Mouse (Mus musculus) kidney, adult 8-10 months (tissue): ENCODE measurements around the gene Ppp3ca.

Source experiments
- DNase-seq, 2 experiments: peaks; one replicate each; pipeline ENCODE4 v3.0.0; 2022

The Ppp3ca gene

DNA sequence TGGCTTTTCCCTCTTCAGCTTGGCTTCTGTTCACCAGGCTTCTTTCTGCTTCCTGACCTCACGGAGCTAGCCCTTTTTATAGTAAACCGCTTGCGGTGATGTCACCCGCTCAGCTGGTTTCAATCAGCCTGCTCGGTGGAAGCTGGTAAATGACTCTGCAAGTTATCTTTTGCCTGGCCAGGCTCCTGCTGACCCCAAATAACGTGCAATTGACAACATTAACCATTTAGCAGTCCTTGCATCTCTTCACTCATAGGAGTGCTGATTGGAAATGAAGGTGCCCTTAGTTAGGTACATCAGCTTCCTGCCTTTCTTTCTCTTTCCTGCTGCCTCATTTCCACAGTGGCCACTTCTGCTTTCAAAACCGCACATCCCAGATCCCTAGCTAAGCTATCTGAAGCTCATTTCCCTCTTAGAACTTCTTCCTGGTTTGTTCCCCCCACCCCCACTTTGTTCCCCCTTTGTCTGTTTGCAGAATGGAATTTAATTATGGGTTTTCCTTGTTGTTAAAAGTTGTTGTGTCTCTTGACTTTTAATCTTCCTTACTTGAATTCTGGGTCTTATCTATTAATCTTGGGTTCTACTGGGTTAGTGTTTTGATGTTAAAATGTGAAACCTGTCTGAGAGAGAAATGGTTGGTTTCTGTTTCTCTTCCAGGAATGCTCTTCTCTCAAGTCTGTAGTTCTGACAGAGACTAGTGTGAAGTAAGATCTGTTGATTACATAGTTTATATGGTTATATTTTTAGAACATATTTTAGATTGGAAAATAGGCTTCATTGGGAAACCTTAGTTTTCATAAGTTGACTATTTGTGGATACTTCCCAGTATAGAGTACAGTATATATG, 55.6 kb downstream of the Ppp3ca start:
- DNase-seq: peak; percentile 32 to 33

- no peak for DNase-seq
These were observed 58.0 kb downstream of the Ppp3ca start for GRCm38 (mm10) chr3:136727877-136728276.

DNA sequence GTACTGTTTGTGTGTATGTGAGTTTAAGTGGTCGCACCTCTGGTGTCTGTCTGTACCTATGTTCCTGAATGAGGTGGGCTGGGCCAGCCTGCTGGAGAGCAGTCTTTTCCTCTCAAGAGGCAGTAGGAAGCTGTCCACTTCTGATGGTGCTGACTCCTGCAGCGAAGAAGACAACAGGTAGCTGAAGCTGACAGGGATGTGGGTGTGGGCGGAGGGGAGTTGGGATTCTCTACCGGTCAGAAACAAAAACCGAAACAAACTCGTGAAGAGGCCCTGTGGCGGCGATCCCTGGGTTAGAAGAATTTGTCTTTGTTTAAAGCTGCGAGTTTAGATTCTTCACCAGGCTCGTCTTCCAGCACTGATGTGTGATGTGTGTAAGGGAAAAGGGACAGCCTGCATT, 60.1 kb downstream of the Ppp3ca start:
- DNase-seq: no peak

DNA sequence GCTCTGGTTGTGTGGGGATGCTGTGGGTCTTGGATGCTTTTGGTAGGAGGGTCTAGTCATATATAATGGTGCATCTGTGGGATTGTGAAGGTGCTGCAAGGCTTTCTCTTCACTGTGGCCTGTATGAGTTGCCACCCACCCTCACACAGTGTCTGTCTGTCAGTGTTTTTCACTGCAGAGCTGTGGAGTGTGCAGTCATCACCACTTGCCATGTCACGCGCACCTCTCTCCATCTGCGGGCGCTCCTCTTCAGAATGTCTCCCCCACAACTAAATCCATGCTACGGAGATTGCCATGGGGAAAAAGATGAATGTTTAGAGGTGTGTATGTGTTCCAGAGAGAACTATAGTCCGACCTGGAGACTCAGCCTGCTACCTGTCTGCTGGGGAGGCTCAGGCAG, 61.7 kb downstream of the Ppp3ca start:
- no peak for DNase-seq

GRCm38 (mm10) chr3:136736021-136736420, 66.1 kb downstream of the Ppp3ca start:
- no peak for DNase-seq

DNA sequence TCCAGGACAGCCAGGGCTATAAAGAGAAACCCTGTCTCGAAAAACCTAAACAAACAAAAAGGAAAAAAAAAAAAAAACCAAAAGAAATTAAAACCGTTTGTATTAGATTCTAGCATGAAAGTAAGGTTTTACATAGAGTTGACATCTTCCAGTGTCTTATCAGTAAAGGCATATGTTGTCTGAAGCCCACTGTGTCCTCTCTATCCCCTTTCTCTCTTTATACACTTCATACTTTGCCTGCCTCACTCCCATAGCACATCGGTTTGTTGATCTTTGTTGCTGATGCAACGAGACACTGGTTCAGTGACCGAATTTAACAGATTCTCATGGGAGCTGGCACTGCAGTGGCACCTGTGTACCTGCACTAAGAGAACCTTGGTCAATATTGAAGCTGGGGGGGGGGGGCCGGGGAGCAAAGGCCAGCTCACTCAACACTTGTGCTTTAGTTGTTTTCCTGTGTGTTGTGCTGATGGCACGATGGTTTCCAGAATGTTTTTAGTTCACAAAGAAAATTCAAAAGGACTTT, 66.9 kb downstream of the Ppp3ca start:
- DNase-seq: no peak

- no peak for DNase-seq
These were observed 68.5 kb downstream of the Ppp3ca start for GRCm38 (mm10) chr3:136738474-136738873.

DNA sequence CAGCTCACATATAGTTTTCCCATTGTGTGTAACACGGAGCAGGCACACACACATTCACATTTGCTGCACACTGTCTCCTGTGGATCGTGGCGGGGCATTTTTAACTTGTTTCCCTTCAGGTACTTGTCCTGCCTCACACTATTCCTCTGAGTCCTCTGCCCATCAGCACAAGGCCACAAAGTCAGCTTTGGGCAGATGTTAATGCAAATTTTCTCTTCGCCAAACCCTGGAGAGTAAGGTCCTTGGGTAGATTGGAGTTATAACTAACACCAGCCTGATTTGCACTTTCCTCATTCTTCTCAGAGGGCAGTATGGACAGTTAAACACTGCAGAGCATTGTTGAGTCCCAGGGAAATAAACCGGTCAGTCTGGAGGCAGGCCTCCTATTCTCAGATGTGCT, 69.0 kb downstream of the Ppp3ca start:
- no peak for DNase-seq

GRCm38 (mm10) chr3:136741659-136742058, 71.7 kb downstream of the Ppp3ca start:
- DNase-seq: no peak

- no peak for DNase-seq
These were observed 72.5 kb downstream of the Ppp3ca start for GRCm38 (mm10) chr3:136742258-136743057.

GRCm38 (mm10) chr3:136744295-136744897, 74.5 kb downstream of the Ppp3ca start:
- DNase-seq: no peak

DNA sequence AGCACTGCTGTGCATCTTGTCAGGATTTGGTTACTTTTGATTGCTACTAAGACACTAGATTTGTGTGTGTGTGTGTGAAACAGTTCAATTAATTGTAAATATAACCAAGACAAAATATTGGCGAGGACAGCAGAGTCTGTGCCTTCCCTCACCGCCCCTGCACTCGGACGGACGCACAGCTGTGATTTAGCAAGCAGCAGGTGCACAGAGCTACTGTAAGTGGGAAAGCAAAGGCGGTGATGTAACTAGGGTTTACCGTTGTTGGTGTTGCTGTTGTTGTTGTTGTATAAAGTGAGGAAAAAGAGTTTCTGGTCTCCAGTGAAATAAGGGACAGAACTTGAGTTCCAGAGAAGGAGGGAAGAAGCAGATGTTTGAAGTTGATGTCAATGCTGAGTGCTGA, 75.5 kb downstream of the Ppp3ca start:
- DNase-seq: no peak

DNA sequence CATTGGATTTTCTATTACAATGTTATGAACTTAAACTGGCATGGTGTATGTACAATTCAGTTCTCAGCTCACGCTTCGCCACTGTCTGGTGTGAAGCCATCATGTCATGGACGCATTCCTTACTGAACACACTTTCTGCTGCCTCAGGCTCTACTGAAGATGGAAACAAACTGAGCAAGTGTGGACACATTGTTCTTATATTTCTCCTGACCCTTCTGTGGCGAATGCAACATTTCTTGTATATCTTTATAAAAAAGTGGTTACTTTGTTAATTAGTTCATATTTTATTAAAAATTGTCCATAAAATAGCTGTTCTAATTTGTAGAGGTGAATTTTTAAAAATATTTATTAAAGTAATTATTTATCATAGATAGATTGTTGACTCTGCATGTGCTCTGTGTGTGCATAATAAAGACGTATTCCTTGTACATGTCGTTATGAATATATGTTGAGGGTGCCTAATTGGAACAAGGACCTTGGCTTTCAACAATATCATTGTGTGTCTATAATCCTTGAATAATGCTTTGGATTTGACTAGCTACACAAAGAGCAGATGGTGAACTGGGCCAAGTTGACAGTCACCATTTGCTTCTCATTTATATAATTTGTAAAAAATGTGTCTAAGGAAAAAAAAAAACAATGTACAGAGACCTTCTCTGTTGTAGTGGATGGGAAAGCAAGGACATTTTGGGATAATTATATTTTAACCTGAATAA, 79.0 kb downstream of the Ppp3ca start:
- DNase-seq: no peak

DNA sequence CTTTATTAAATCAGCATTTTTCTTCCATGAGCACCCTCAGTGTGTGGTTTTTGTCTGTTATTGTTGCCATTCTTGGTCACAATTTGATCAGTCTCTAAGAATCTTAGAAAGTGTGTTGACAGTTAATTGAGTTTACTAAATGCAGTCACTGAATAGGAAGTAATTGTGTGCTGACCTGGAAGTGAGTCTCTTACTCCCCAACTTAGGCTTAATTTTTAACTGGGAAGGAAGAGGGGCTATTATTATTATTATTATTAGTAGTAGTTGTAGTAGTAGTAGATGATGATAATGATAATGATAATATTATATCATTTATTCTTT, 79.5 kb downstream of the Ppp3ca start:
- no peak for DNase-seq

- DNase-seq: no peak
These were observed 80.0 kb downstream of the Ppp3ca start for GRCm38 (mm10) chr3:136749951-136750350.

GRCm38 (mm10) chr3:136752126-136752716, 82.3 kb downstream of the Ppp3ca start:
- DNase-seq: no peak

- no peak for DNase-seq
These were observed 86.2 kb downstream of the Ppp3ca start for GRCm38 (mm10) chr3:136756137-136756536.

DNA sequence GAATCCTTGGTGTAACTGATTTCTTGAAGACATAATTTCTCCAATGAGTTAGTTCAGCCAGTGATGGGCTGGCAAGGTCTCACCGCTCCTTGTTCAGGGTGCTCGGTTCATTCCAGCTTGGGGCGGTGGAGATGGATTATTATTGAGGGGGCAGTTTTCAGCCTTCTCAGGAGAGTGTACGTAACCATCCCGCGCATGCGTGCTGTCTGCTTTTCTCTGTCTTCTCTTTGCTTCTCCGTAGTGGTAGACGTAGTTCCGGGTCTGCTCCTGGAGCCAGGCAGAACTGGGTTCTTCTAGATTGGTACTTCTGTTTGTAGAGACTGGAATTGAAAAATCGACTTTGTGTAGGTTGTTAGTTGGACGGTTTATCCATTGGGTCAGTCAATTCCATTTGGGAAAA, 89.5 kb downstream of the Ppp3ca start:
- no peak for DNase-seq

DNA sequence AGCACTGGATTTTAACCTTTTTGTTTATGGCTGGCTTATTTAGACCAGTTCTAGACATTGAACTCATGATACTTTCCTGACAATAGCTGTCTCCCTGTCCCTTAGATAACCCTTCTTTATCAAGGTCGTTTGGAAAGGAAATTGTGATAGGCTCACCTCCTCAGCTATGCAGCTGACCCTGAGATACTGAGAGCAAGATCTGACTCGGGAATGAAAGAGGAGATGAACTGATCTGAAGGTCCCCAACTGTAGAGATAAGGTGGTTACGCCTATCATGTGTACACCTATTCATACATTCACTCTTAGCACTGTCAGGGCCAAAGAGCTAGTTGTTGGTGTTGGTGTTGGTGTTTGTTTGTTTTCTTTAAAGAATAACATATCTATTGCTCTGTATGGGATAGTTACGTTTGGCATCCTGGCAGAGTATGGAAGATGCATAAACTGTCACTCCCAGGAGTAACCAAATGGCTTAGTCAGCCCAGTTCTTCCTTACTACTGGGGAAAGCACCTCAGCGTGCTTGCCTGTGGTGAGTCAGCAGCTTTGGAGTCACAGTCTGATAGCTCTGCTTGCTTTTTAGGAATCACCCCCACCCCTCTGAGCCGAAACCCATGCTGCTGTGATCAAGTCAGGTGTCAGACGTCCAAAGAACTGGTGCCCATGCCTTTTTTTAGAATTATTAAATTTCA, 91.5 kb downstream of the Ppp3ca start:
- DNase-seq: no peak

DNA sequence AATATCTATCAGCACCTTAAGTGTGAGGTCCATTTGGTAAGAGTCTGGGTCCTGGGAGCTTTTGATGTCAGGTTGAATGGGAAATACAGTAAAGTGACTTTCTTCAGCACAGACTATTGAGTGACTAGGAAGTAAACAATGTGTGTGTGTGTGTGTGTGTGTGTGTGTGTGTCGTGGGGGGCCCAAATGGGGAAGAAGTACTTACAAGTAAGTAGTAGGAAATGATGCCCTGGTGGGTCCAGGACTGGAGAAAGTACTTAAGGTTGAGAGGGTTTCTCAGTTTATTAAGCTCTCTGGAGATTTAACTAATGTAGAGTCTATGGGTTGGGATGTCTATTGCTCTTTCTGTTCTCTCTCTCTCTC, 92.0 kb downstream of the Ppp3ca start:
- no peak for DNase-seq

DNA sequence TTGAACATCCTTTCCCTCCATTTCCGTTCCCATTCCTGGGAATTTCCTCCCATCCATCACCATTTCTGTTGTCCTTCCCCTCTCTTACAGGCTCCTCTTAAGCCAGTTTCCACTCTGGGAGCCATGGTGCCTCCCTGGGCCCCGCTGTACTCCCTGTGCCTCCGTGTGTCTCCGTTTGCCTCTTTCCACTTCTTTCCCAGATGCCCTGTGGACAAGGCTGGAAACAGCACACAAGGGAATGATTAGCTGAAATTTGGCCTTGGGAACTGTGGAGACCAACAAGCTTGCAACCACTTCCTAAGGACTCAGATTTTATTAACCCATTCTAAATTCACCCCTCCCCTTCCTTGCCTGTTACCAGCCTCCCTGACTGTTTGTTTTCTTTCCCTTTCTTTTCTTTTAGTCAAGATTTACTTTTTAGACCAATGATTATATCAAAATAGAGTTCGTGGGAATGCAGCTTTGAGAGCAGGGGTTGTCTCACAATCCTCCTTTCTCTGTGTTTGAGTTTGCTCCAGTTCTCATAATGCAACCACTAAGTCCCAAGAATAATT, 93.9 kb downstream of the Ppp3ca start:
- DNase-seq: no peak

- DNase-seq: no peak
These were observed 95.6 kb downstream of the Ppp3ca start for GRCm38 (mm10) chr3:136765569-136765968.
